Mouse (Mus musculus): ENCODE data around the gene Btbd9. TPM values are rescaled to one million over a fixed set of nuclear protein-coding genes. Genes with fewer than 3 reads are reported as not detected.

Btbd9 gene
- polyA plus RNA-seq, 1 experiment from 2014 or later = 137 TPM

- peaks cover 28% of the 10 kb centered on the region for H3K4me1 ChIP-seq (replicated peaks)
- no peaks in the 10 kb centered on the region for H3K9me3 ChIP-seq
- no peak for ATAC-seq
- H3K27ac ChIP-seq = no peak overlapping the region
- H3K4me3 ChIP-seq (replicated peaks) = no peak overlapping the region
- H3K36me3 ChIP-seq = no peaks in the 10 kb centered on the region
- H3K27me3 ChIP-seq = no peaks in the 10 kb centered on the region
- no peak overlapping the region for H3K4me2 ChIP-seq (replicated peaks)
- 86% methylated on average over 1 of the region's 1 CpGs for WGBS
- H3K9ac ChIP-seq (replicated peaks) = no peak overlapping the region
Measured at GRCm38 (mm10) chr17:30421256-30421655, 155.0 kb downstream of the Btbd9 start.

GRCm38 (mm10) chr17:30419494-30419893 is 156.8 kb downstream of the Btbd9 start:
- Histone ChIP-seq H3K27me3 (no peaks in the 10 kb centered on the region), H3K9ac (replicated peaks) (no peak overlapping the region), H3K27ac (peak overlapping the region; percentile 35; the same call in 1 of the 2 replicates), H3K9me3 (no peaks in the 10 kb centered on the region), H3K4me3 (replicated peaks) (no peak overlapping the region), H3K4me1 (replicated peaks) (peaks cover 19% of the 10 kb centered on the region), H3K36me3 (no peaks in the 10 kb centered on the region), H3K4me2 (replicated peaks) (no peak overlapping the region)
- ATAC-seq = no peak
- 62% methylated on average over 7 of the region's 7 CpGs for WGBS

- Histone ChIP-seq H3K4me3 (replicated peaks) (no peak overlapping the region), H3K36me3 (no peaks in the 10 kb centered on the region), H3K9me3 (no peaks in the 10 kb centered on the region), H3K4me1 (replicated peaks) (peaks cover 19% of the 10 kb centered on the region), H3K27ac (no peak overlapping the region), H3K9ac (replicated peaks) (no peak overlapping the region), H3K4me2 (replicated peaks) (no peak overlapping the region), H3K27me3 (no peaks in the 10 kb centered on the region)
- WGBS = 60% methylated on average over 4 of the region's 4 CpGs
- ATAC-seq = no peak
Measured at GRCm38 (mm10) chr17:30418510-30418909, 157.8 kb downstream of the Btbd9 start.

GRCm38 (mm10) chr17:30417106-30417505 is 159.2 kb downstream of the Btbd9 start:
- Histone ChIP-seq H3K27ac (no peak overlapping the region), H3K4me3 (replicated peaks) (no peak overlapping the region), H3K9ac (replicated peaks) (no peak overlapping the region), H3K4me2 (replicated peaks) (no peak overlapping the region), H3K4me1 (replicated peaks) (peaks cover 19% of the 10 kb centered on the region), H3K36me3 (no peaks in the 10 kb centered on the region), H3K9me3 (no peaks in the 10 kb centered on the region), H3K27me3 (no peaks in the 10 kb centered on the region)
- WGBS = 86% methylated on average over 4 of the region's 4 CpGs
- ATAC-seq = no peak

- ATAC-seq = no peak
- Histone ChIP-seq H3K27ac (no peak overlapping the region), H3K36me3 (no peaks in the 10 kb centered on the region), H3K4me1 (replicated peaks) (peaks cover 18% of the 10 kb centered on the region), H3K9ac (replicated peaks) (no peak overlapping the region), H3K27me3 (no peaks in the 10 kb centered on the region), H3K4me3 (replicated peaks) (no peak overlapping the region), H3K9me3 (no peaks in the 10 kb centered on the region), H3K4me2 (replicated peaks) (no peak overlapping the region)
- 90% methylated on average over 3 of the region's 3 CpGs for WGBS
Measured at GRCm38 (mm10) chr17:30415693-30416092, 160.6 kb downstream of the Btbd9 start.

- no peak overlapping the region for H3K9ac ChIP-seq (replicated peaks)
- H3K36me3 ChIP-seq = no peaks in the 10 kb centered on the region
- no peaks in the 10 kb centered on the region for H3K27me3 ChIP-seq
- no peaks in the 10 kb centered on the region for H3K9me3 ChIP-seq
- no peak overlapping the region for H3K4me2 ChIP-seq (replicated peaks)
- H3K4me3 ChIP-seq (replicated peaks) = no peak overlapping the region
- H3K27ac ChIP-seq = no peak overlapping the region
- ATAC-seq = no peak
- H3K4me1 ChIP-seq (replicated peaks) = peaks cover 3% of the 10 kb centered on the region; the same call in 1 of the 2 replicates
- WGBS = 95% methylated on average over 3 of the region's 3 CpGs
Measured at GRCm38 (mm10) chr17:30412991-30413390, 163.3 kb downstream of the Btbd9 start.

- Histone ChIP-seq H3K27ac (no peak overlapping the region), H3K9me3 (no peaks in the 10 kb centered on the region), H3K4me3 (replicated peaks) (no peak overlapping the region), H3K4me1 (replicated peaks) (peaks cover 3% of the 10 kb centered on the region; the same call in 1 of the 2 replicates), H3K27me3 (no peaks in the 10 kb centered on the region), H3K9ac (replicated peaks) (no peak overlapping the region), H3K4me2 (replicated peaks) (no peak overlapping the region), H3K36me3 (0 out of 2 replicates have a peak, but pooled peaks cover 3% of the 10 kb centered on the region)
- WGBS = 97% methylated on average over 7 of the region's 7 CpGs
- no peak for ATAC-seq
Measured at GRCm38 (mm10) chr17:30406002-30406401, 170.3 kb downstream of the Btbd9 start.

- Histone ChIP-seq H3K4me2 (replicated peaks) (no peak overlapping the region), H3K36me3 (0 out of 2 replicates have a peak, but pooled peaks cover 3% of the 10 kb centered on the region), H3K27me3 (no peaks in the 10 kb centered on the region), H3K9me3 (no peaks in the 10 kb centered on the region), H3K9ac (replicated peaks) (no peak overlapping the region), H3K4me3 (replicated peaks) (no peak overlapping the region), H3K27ac (no peak overlapping the region), H3K4me1 (replicated peaks) (no peaks in the 10 kb centered on the region)
- ATAC-seq = no peak
- WGBS = 90% methylated on average over 3 of the region's 3 CpGs
Measured at GRCm38 (mm10) chr17:30402871-30403270, 173.4 kb downstream of the Btbd9 start.

- Histone ChIP-seq H3K36me3 (no peaks in the 10 kb centered on the region), H3K27ac (no peak overlapping the region), H3K9ac (replicated peaks) (no peak overlapping the region), H3K4me3 (replicated peaks) (no peak overlapping the region), H3K9me3 (no peaks in the 10 kb centered on the region; the same call in 1 of the 2 replicates), H3K4me1 (replicated peaks) (peaks cover 12% of the 10 kb centered on the region; the same call in 1 of the 2 replicates), H3K27me3 (no peaks in the 10 kb centered on the region), H3K4me2 (replicated peaks) (no peak overlapping the region)
- ATAC-seq = no peak
- 82% methylated on average over 4 of the region's 4 CpGs for WGBS
Measured at GRCm38 (mm10) chr17:30395261-30395660, 181.0 kb downstream of the Btbd9 start.

- Histone ChIP-seq H3K4me2 (replicated peaks) (no peak overlapping the region), H3K9ac (replicated peaks) (no peak overlapping the region), H3K9me3 (no peaks in the 10 kb centered on the region), H3K36me3 (no peaks in the 10 kb centered on the region), H3K4me3 (replicated peaks) (no peak overlapping the region), H3K4me1 (replicated peaks) (peaks cover 23% of the 10 kb centered on the region), H3K27ac (no peak overlapping the region), H3K27me3 (no peaks in the 10 kb centered on the region)
- 90% methylated on average over 4 of the region's 4 CpGs for WGBS
- no peak for ATAC-seq
Measured at GRCm38 (mm10) chr17:30392031-30392430, 184.3 kb downstream of the Btbd9 start.

GRCm38 (mm10) chr17:30391220-30391619 is 185.1 kb downstream of the Btbd9 start:
- H3K4me2 ChIP-seq (replicated peaks) = no peak overlapping the region
- peaks cover 23% of the 10 kb centered on the region for H3K4me1 ChIP-seq (replicated peaks)
- H3K9ac ChIP-seq (replicated peaks) = no peak overlapping the region
- WGBS = 81% methylated on average over 1 of the region's 1 CpGs
- no peak overlapping the region for H3K4me3 ChIP-seq (replicated peaks)
- H3K36me3 ChIP-seq = no peaks in the 10 kb centered on the region
- no peaks in the 10 kb centered on the region for H3K27me3 ChIP-seq
- H3K9me3 ChIP-seq = no peaks in the 10 kb centered on the region
- ATAC-seq = no peak
- no peak overlapping the region for H3K27ac ChIP-seq

GRCm38 (mm10) chr17:30389686-30390085 is 186.6 kb downstream of the Btbd9 start:
- no peaks in the 10 kb centered on the region for H3K9me3 ChIP-seq
- no peak for ATAC-seq
- H3K27me3 ChIP-seq = no peaks in the 10 kb centered on the region
- no peaks in the 10 kb centered on the region for H3K36me3 ChIP-seq
- peaks cover 19% of the 10 kb centered on the region for H3K4me1 ChIP-seq (replicated peaks)
- no peak overlapping the region for H3K27ac ChIP-seq
- no peak overlapping the region for H3K9ac ChIP-seq (replicated peaks)
- H3K4me3 ChIP-seq (replicated peaks) = no peak overlapping the region
- H3K4me2 ChIP-seq (replicated peaks) = no peak overlapping the region

- no peak for ATAC-seq
- Histone ChIP-seq H3K9ac (replicated peaks) (no peak overlapping the region), H3K27ac (peak overlapping the region; percentile 6; the same call in 1 of the 2 replicates), H3K4me3 (replicated peaks) (no peak overlapping the region), H3K4me2 (replicated peaks) (no peak overlapping the region), H3K4me1 (replicated peaks) (peaks cover 19% of the 10 kb centered on the region), H3K36me3 (no peaks in the 10 kb centered on the region), H3K27me3 (no peaks in the 10 kb centered on the region), H3K9me3 (no peaks in the 10 kb centered on the region)
- 80% methylated on average over 4 of the region's 4 CpGs for WGBS
Measured at GRCm38 (mm10) chr17:30388817-30389216, 187.5 kb downstream of the Btbd9 start.
